Mouse (Mus musculus): ENCODE measurements around the gene Ccdc113.

DNA sequence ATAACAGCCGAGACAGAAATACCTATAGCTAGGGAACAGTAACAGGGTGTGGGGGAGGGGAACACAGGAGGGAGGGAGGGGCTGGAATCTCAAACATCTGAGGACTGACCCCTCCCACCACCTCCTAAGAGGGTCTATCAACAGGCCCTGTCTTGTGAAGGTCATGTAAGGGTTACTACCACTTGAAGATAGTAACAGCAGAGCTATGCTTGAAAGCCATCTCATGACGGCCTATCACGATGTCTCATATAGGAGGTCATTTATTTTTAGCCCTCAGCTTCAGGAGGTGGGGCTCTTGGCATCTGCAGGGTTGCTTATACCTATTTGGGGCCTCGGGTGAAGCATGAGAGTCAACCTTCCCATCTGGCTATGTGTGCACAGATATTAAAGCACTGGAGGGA is 63.0 kb downstream of the Ccdc113 start:
- no peak for TF ChIP-seq CTCF (IDR thresholded peaks at IDR 0.05; ENCODE audit: low read depth)
- no peak for TF ChIP-seq EP300 (optimal IDR thresholded peaks at IDR 0.05)
